Mouse (Mus musculus) stomach, postnatal 0 days (tissue): ENCODE results near the gene Zfp280d. TPM values are rescaled to one million over a fixed set of nuclear protein-coding genes. Genes with fewer than 3 reads are reported as not detected.
A peak's percentile ranks its signal among the peaks of the same experiment; 100 is the strongest.

Source experiments
- ATAC-seq: fragments of 200-750 bp; cut with Nextera tagmentation; 2 replicates; pipeline ENCODE4 v1.8.0; 2017; ENCODE audit not compliant: low FRiP score, low TSS enrichment
- DNase-seq: peaks from one replicate; pipeline ENCODE4 v3.0.0-alpha.2; 2016; ENCODE audit warnings: low spot score
- H3K27ac ChIP-seq: fragments of 300-500 bp; sonication (generic); replicated peaks from 2 replicates; pipeline ENCODE4 v1.5.1; 2014; ENCODE audit warnings: mild to moderate bottlenecking, control low read depth
- H3K27me3 ChIP-seq: fragments of 300-500 bp; sonication (generic); 2 replicates; pipeline ENCODE4 v1.6.1; 2014; ENCODE audit warnings: low read length; ENCODE audit not compliant: control insufficient read depth, insufficient read depth
- H3K36me3 ChIP-seq: fragments of 300-500 bp; sonication (generic); 2 replicates; pipeline ENCODE4 v1.6.1; 2014; ENCODE audit warnings: low read length, mixed read lengths; ENCODE audit not compliant: control insufficient read depth, insufficient read depth
- H3K4me1 ChIP-seq: fragments of 300-500 bp; sonication (generic); replicated peaks from 2 replicates; pipeline ENCODE4 v1.6.1; 2014; ENCODE audit warnings: antibody characterized with exemption; ENCODE audit not compliant: control insufficient read depth, insufficient read depth
- H3K4me2 ChIP-seq: fragments of 300-500 bp; sonication (generic); replicated peaks from 2 replicates; pipeline ENCODE4 v1.6.1; 2014; ENCODE audit warnings: low read depth, mild to moderate bottlenecking, control low read depth, moderate library complexity
- H3K4me3 ChIP-seq: fragments of 300-500 bp; sonication (generic); 2 replicates; pipeline ENCODE4 v1.5.1; 2014; ENCODE audit warnings: low read depth, low read length, control low read depth
- H3K9ac ChIP-seq: fragments of 300-500 bp; sonication (generic); 2 replicates; pipeline ENCODE4 v1.6.1; 2014; ENCODE audit warnings: mild to moderate bottlenecking, low read length, control low read depth, mixed read lengths
- H3K9me3 ChIP-seq: fragments of 300-500 bp; sonication (generic); 2 replicates; pipeline ENCODE4 v1.6.1; 2016; ENCODE audit warnings: low read length; ENCODE audit not compliant: control insufficient read depth
- CTCF ChIP-seq: IDR thresholded peaks from 2 replicates; pipeline ENCODE4 v1.5.1; 2016; ENCODE audit warnings: antibody characterized with exemption, low read depth, mild to moderate bottlenecking, moderate library complexity
- EP300 ChIP-seq: optimal IDR thresholded peaks from 2 replicates; pipeline ENCODE3; 2016; ENCODE audit warnings: antibody characterized with exemption
- WGBS: fragments of 180-500 bp; shearing (Covaris S2); extraction: QIAGEN DNeasy Blood & Tissue Kit; methylation state at CpG from one replicate; pipeline ENCODE4 v1.1.7; 2014; 5-methylcytosine and 5-hydroxymethylcytosine counted together
- polyA plus RNA-seq: library from polyadenylated mRNA; unstranded; fragments of >200 nt; fragmentation: Nextera tagmentation; extraction: Ambion mirVana; gene quantifications from 2 replicates; pipeline ENCODE4 v1.2.1, GENCODE M21; 2015

Gene Zfp280d
- polyA plus RNA-seq, 1 experiment from 2014 or later: 11.4 TPM

GRCm38 (mm10) chr9:72403421-72403820, 128.8 kb downstream of the Zfp280d start:
- H3K36me3 ChIP-seq: no peaks in the 10 kb centered on the region
- H3K4me3 ChIP-seq: no peak overlapping the region
- H3K4me1 ChIP-seq: no peaks in the 10 kb centered on the region
- no peak for DNase-seq
- 76% methylated on average over 6 of the region's 6 CpGs for WGBS
- no peak for TF ChIP-seq CTCF
- no peak for TF ChIP-seq EP300
- H3K4me2 ChIP-seq: no peak overlapping the region
- no peak overlapping the region for H3K27ac ChIP-seq
- H3K27me3 ChIP-seq: no peaks in the 10 kb centered on the region
- no peaks in the 10 kb centered on the region for H3K9me3 ChIP-seq
- no peak overlapping the region for H3K9ac ChIP-seq
- no peak for ATAC-seq

- ATAC-seq: no peak
- TF ChIP-seq CTCF (no peak), EP300 (no peak)
Observed at GRCm38 (mm10) chr9:72404446-72404845, 129.8 kb downstream of the Zfp280d start.

DNA sequence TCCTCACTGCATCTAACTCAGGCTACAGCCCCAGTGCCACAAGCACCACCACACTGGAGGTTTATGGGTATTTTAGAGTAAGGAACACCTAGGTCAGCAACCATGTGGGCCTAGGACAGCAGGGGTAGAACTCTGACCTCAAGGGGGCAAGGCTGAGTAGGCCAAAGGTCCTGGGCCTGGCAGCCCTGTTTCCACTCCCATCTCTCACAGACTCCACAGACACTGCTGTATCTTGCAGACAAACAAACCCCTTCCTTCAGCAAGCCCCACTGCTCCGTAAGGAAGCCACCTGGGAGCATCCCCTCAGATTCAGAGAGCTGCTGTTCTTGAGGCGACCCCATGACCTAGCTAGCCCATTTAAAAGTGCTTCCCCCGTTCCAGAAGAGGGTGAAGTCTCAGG, 130.3 kb downstream of the Zfp280d start:
- no peaks in the 10 kb centered on the region for H3K27me3 ChIP-seq
- 81% methylated on average over 3 of the region's 3 CpGs for WGBS
- ATAC-seq: no peak

More at GRCm38 (mm10) chr9:72404446-72404845, 129.8 kb downstream of the Zfp280d start:
- Histone ChIP-seq H3K4me1 (no peaks in the 10 kb centered on the region), H3K4me2 (no peak overlapping the region), H3K4me3 (no peak overlapping the region), H3K9ac (no peak overlapping the region), H3K27me3 (no peaks in the 10 kb centered on the region), H3K36me3 (no peaks in the 10 kb centered on the region), H3K9me3 (no peaks in the 10 kb centered on the region), H3K27ac (no peak overlapping the region)
- WGBS: 89% methylated on average over 8 of the region's 8 CpGs
- DNase-seq: no peak

GRCm38 (mm10) chr9:72405882-72406638, 131.4 kb downstream of the Zfp280d start:
- 82% methylated on average over 9 of the region's 9 CpGs for WGBS
- H3K4me1 ChIP-seq: no peaks in the 10 kb centered on the region
- H3K27ac ChIP-seq: no peak overlapping the region
- no peak for DNase-seq
- H3K9ac ChIP-seq: no peak overlapping the region
- no peak for ATAC-seq
- no peaks in the 10 kb centered on the region for H3K36me3 ChIP-seq
- H3K9me3 ChIP-seq: no peaks in the 10 kb centered on the region
- H3K4me3 ChIP-seq: no peak overlapping the region
- TF ChIP-seq CTCF (no peak), EP300 (no peak)
- no peak overlapping the region for H3K4me2 ChIP-seq
- H3K27me3 ChIP-seq: no peaks in the 10 kb centered on the region

More for the DNA sequence above, 130.3 kb downstream of the Zfp280d start:
- no peak for TF ChIP-seq CTCF
- no peak for TF ChIP-seq EP300
- Histone ChIP-seq H3K4me2 (no peak overlapping the region), H3K36me3 (no peaks in the 10 kb centered on the region), H3K4me1 (no peaks in the 10 kb centered on the region), H3K4me3 (no peak overlapping the region), H3K9me3 (no peaks in the 10 kb centered on the region), H3K9ac (no peak overlapping the region), H3K27ac (no peak overlapping the region)
- no peak for DNase-seq

DNA sequence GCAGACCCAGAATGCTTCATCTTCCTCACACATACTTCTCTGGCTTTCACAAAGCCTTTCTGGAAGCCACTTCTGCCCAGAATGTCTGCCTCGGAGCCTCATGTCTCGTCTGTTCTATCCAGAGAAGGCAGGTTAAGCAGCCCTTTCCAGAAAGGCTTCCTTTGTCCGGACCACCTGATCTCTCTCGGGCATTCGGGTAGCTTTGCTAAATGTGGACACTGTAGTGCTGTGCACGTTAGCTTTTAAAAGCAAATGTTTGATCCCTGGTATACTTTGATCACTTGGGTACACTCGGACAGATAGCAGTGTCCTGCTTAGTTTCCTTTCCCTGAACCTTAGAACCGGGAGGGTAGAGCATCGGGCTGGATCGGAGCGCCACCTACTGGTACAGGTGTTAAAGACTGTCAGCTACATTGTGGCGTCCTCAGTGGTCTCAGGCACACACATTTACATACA, 133.5 kb downstream of the Zfp280d start:
- H3K36me3 ChIP-seq: no peaks in the 10 kb centered on the region
- peak overlapping the region; percentile 5; the same call in 1 of the 2 replicates for H3K9ac ChIP-seq
- H3K4me2 ChIP-seq: peak overlapping the region; percentile 52
- 9% methylated on average over 12 of the region's 12 CpGs for WGBS
- H3K27me3 ChIP-seq: no peaks in the 10 kb centered on the region
- ATAC-seq (peak; percentile 72), DNase-seq (peak; percentile 84)
- H3K4me3 ChIP-seq: peak overlapping the region; percentile 31
- H3K9me3 ChIP-seq: no peaks in the 10 kb centered on the region
- no peak for TF ChIP-seq EP300
- TF ChIP-seq CTCF: peak; percentile 98
- no peak overlapping the region for H3K27ac ChIP-seq
- H3K4me1 ChIP-seq: no peaks in the 10 kb centered on the region
